Mouse (Mus musculus) lung, embryonic 15.5 days (tissue): ENCODE data around the gene Acnat2. TPM values are rescaled to one million over a fixed set of nuclear protein-coding genes. Genes with fewer than 3 reads are reported as not detected.
"Not testable (repeated sequence)": the region's sequence is repeated elsewhere in the genome, so short reads cannot be mapped to it uniquely, and the experiment has no call there.

Source experiments
- ATAC-seq: fragments of 200-750 bp; cut with Nextera tagmentation; 2 replicates; pipeline ENCODE4 v1.8.0; 2017; ENCODE audit warnings: moderate number of reproducible peaks, borderline replicate concordance; ENCODE audit not compliant: low FRiP score, low TSS enrichment; ENCODE audit errors: extremely low read depth
- H3K27ac ChIP-seq: fragments of 300-500 bp; sonication (generic); 2 replicates; pipeline ENCODE4 v1.5.1; 2015; ENCODE audit warnings: moderate library complexity, mild to moderate bottlenecking, inconsistent platforms
- H3K27me3 ChIP-seq: fragments of 300-500 bp; sonication (generic); 2 replicates; pipeline ENCODE4 v1.6.1; 2015; ENCODE audit warnings: inconsistent platforms
- H3K36me3 ChIP-seq: fragments of 300-500 bp; sonication (generic); 2 replicates; pipeline ENCODE4 v1.6.1; 2015; ENCODE audit warnings: inconsistent platforms
- H3K4me1 ChIP-seq: fragments of 300-500 bp; sonication (generic); 2 replicates; pipeline ENCODE4 v1.6.1; 2015; ENCODE audit warnings: inconsistent platforms
- H3K4me2 ChIP-seq: fragments of 300-500 bp; sonication (generic); 2 replicates; pipeline ENCODE4 v1.6.1; 2015; ENCODE audit warnings: inconsistent platforms, mild to moderate bottlenecking, moderate library complexity
- H3K4me3 ChIP-seq: fragments of 300-500 bp; sonication (generic); 2 replicates; pipeline ENCODE4 v1.5.1; 2015; ENCODE audit warnings: mild to moderate bottlenecking, inconsistent platforms
- H3K9ac ChIP-seq: fragments of 300-500 bp; sonication (generic); 2 replicates; pipeline ENCODE4 v1.6.1; 2015; ENCODE audit warnings: inconsistent platforms
- H3K9me3 ChIP-seq: fragments of 300-500 bp; sonication (generic); 2 replicates; pipeline ENCODE4 v1.6.1; 2016; ENCODE audit warnings: inconsistent platforms
- WGBS: fragments of 180-500 bp; shearing (Covaris S2); methylation state at CpG from one replicate; pipeline ENCODE4 v1.1.7; 2015; 5-methylcytosine and 5-hydroxymethylcytosine counted together
- polyA plus RNA-seq: library from polyadenylated mRNA; unstranded; fragments of >200 nt; fragmentation: Nextera tagmentation; extraction: Ambion mirVana; gene quantifications from 2 replicates; pipeline ENCODE4 v1.2.1, GENCODE M21; 2015

Gene Acnat2
- polyA plus RNA-seq, 1 experiment from 2014 or later, result not detected

DNA sequence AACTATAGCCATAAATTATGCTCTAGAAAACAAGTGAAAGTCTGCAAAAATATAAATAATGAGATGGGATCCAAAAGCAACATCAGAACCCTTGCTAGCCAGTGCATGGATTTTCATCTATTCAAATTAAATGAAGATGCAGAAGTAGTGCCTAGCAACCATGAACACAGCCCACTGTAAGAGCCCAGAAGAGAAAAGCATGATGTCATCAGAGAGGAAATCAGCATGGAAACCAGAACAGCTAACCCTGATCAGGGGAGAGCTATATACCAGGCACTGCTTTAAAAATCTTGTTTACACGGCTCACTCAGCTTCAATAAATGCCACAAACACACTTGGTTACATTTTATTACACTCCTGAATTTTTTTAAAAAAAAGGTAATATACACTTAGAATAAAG is 60.0 kb downstream of the Acnat2 start:
- H3K4me1 ChIP-seq, H3K27me3 ChIP-seq, H3K4me2 ChIP-seq, H3K27ac ChIP-seq, ATAC-seq, H3K4me3 ChIP-seq, H3K36me3 ChIP-seq, H3K9me3 ChIP-seq, H3K9ac ChIP-seq: not testable (repeated sequence)
- WGBS, result 80% methylated on average over 1 of the region's 1 CpGs

DNA sequence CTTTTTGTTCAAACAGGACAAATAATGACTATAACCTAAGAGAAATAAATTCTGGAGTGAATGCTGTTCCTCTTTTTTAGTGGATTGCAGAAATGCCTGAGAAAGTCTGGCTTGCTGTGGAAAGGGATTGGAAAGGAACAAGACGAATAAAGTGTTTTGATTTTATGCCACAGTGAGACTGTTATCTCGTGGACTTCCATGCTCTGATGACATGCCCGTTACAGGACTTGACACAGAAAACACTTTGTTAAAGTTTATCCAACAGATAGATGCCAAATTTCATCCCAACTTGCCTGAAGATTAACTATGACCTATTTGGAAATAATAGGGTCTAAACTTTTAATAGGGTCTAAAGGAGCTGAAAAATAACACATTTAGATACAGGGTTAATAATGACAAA is 67.9 kb downstream of the Acnat2 start:
- H3K9me3 ChIP-seq, result not testable (repeated sequence)
- 43% methylated on average over 3 of the region's 3 CpGs for WGBS

DNA sequence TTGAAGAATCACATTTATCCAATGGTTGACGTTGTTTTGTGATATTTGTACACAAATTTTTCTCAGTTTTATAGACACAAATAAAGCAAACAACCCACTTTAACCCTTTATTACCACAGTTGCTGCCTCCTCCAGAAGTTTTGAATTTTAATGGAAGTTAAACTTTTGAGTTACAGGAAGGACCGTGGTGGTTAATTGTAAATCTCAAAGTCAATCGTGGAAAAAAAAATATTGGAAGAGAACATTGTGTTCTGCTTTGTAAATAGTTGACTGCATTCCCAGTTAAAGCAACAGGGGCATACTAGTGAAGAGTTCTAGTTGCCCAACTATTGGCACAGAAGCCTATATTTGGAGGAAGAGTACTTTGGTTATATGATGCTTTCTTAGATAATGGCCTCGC is 70.0 kb downstream of the Acnat2 start:
- H3K36me3 ChIP-seq, H3K9ac ChIP-seq, H3K4me3 ChIP-seq, H3K27ac ChIP-seq, ATAC-seq, H3K4me1 ChIP-seq, H3K27me3 ChIP-seq, H3K4me2 ChIP-seq, H3K9me3 ChIP-seq: not testable (repeated sequence)
- WGBS, result 80% methylated on average over 3 of the region's 4 CpGs

More for the DNA sequence above, 67.9 kb downstream of the Acnat2 start:
- H3K9ac ChIP-seq, H3K27ac ChIP-seq, H3K27me3 ChIP-seq, H3K36me3 ChIP-seq, ATAC-seq, H3K4me3 ChIP-seq, H3K4me2 ChIP-seq, H3K4me1 ChIP-seq: not testable (repeated sequence)

Other genes with a start within 250 kb of the Acnat2 start
- gene Acnat1, start 65.8 kb upstream of the Acnat2 start, polyA plus RNA-seq, result 0.44 TPM in 1 of 2 replicates, not detected in the other
- not detected in 2 replicates for gene Baat, start 98.4 kb upstream of the Acnat2 start, polyA plus RNA-seq
- 69.2 and 69.3 TPM in 2 replicates for gene Mrpl50, start 112.9 kb upstream of the Acnat2 start, polyA plus RNA-seq
- 9.0 and 9.8 TPM in 2 replicates for gene Zfp189, start 113.0 kb upstream of the Acnat2 start, polyA plus RNA-seq
- 1.1 and 2.0 TPM in 2 replicates for gene Aldob, start 141.4 kb upstream of the Acnat2 start, polyA plus RNA-seq
- gene Tmem246, start 189.7 kb upstream of the Acnat2 start, polyA plus RNA-seq, result 24.2 and 25.3 TPM in 2 replicates
- gene Rnf20, start 223.9 kb upstream of the Acnat2 start, polyA plus RNA-seq, result 39.8 and 40.8 TPM in 2 replicates